Mouse (Mus musculus) liver, postnatal 0 days (tissue): ENCODE results near the gene Dph2.

Experiments
- CTCF ChIP-seq: sonication (generic); IDR thresholded peaks from 2 replicates; pipeline ENCODE4 v1.5.1; 2016; ENCODE audit warnings: antibody characterized with exemption, low read depth
- EP300 ChIP-seq: IDR thresholded peaks from 2 replicates; pipeline ENCODE4 v1.6.1; 2016; ENCODE audit warnings: antibody characterized with exemption, low read depth, mild to moderate bottlenecking

DNA sequence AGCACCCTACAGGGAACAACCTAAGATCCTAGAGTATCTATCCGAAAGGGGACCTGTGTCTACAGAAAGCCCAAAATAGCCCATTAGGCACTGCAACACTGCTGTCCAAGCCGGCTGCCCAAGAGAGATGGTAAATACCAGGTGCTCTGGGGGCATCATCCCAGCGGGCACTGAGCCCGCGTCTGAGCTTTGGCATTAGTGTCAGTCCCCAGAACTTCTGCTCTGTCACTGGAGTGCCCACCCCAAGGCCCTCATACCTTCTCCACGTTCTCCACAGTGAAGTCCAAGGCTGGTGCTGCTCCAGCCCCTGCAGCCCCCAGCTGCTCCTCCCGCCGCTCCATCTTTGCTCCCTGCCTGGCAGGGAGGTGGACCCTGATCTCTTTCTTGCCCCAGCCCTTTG lies 22.2 kb upstream of the Dph2 start:
- TF ChIP-seq CTCF (no peak), EP300 (no peak)
